Mouse (Mus musculus) hindbrain, postnatal 0 days (tissue): ENCODE results near the gene Psma6. TPM values are rescaled to one million over a fixed set of nuclear protein-coding genes. Genes with fewer than 3 reads are reported as not detected.

ENCODE experiments used
- ATAC-seq: fragments of 200-750 bp; cut with Nextera tagmentation; 2 replicates; pipeline ENCODE4 v1.8.0; 2017; ENCODE audit warnings: mild to moderate bottlenecking, moderate TSS enrichment, moderate library complexity
- DNase-seq: peaks from one replicate; pipeline ENCODE4 v3.0.0-alpha.2; 2015; ENCODE audit warnings: low spot score
- H3K27ac ChIP-seq: fragments of 300-500 bp; sonication (generic); 2 replicates; pipeline ENCODE4 v1.5.1; 2014; ENCODE audit warnings: mild to moderate bottlenecking
- H3K27me3 ChIP-seq: fragments of 300-500 bp; sonication (generic); 2 replicates; pipeline ENCODE4 v1.6.1; 2014; ENCODE audit warnings: low read length, mixed read lengths; ENCODE audit not compliant: insufficient read depth
- H3K36me3 ChIP-seq: fragments of 300-500 bp; sonication (generic); 2 replicates; pipeline ENCODE4 v1.6.1; 2014; ENCODE audit warnings: low read length, mixed read lengths; ENCODE audit not compliant: insufficient read depth
- H3K4me1 ChIP-seq: fragments of 300-500 bp; sonication (generic); 2 replicates; pipeline ENCODE4 v1.6.1; 2014; ENCODE audit warnings: antibody characterized with exemption, low read length, mixed read lengths; ENCODE audit not compliant: insufficient read depth
- H3K4me2 ChIP-seq: fragments of 300-500 bp; sonication (generic); 2 replicates; pipeline ENCODE4 v1.6.1; 2014; ENCODE audit warnings: low read depth, mild to moderate bottlenecking, low read length, moderate library complexity, mixed read lengths
- H3K4me3 ChIP-seq: fragments of 300-500 bp; sonication (generic); 2 replicates; pipeline ENCODE4 v1.5.1; 2014; ENCODE audit warnings: low read length
- H3K9ac ChIP-seq: fragments of 300-500 bp; sonication (generic); replicated peaks from 2 replicates; pipeline ENCODE4 v1.6.1; 2014; ENCODE audit warnings: mild to moderate bottlenecking, low read length, moderate library complexity, mixed read lengths
- H3K9me3 ChIP-seq: fragments of 300-500 bp; sonication (generic); 2 replicates; pipeline ENCODE4 v1.6.1; 2016; ENCODE audit warnings: low read length, mixed read lengths
- CTCF ChIP-seq: IDR thresholded peaks from 2 replicates; pipeline ENCODE4 v1.5.1; 2016; ENCODE audit warnings: antibody characterized with exemption, control low read depth, low read depth
- WGBS: fragments of 180-500 bp; shearing (Covaris S2); extraction: QIAGEN DNeasy Blood & Tissue Kit; methylation state at CpG from one replicate; pipeline ENCODE4 v1.1.7; 2014; 5-methylcytosine and 5-hydroxymethylcytosine counted together
- polyA plus RNA-seq: library from polyadenylated mRNA; unstranded; fragments of >200 nt; fragmentation: Nextera tagmentation; extraction: Ambion mirVana; gene quantifications from 2 replicates; pipeline ENCODE4 v1.2.1, GENCODE M21; 2015
- total RNA-seq: library from RNA; depleted of rRNA; stranded (reverse); fragments of >200 nt; gene quantifications from 2 replicates; pipeline ENCODE4 v1.2.3, GENCODE M21; 2014

The Psma6 gene
- total and polyA plus RNA-seq, 2 experiments from 2014 or later, result 91.7 to 446 TPM

DNA sequence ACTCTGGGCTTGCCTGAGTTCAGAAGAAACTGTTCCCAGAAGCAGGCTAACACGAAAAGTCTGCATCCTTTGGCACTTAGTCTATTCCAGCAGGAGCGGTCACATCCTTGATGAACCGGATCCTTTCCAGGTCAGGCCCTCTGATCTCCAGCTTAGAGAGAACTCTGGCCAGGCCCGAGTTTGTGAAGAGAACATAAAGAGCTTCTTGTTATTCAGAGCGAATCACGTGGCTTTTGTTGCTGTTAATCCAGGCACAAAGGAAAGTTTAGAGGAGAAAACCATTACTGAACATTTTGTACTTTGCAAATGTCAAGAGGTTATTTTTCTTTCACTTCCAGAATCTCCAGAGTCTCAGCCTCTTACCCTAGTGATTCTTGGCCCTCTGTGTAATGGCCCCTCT, 1.9 kb downstream of the Psma6 start:
- 21% methylated on average over 6 of the region's 6 CpGs for WGBS
- peak; percentile 6 for DNase-seq

DNA sequence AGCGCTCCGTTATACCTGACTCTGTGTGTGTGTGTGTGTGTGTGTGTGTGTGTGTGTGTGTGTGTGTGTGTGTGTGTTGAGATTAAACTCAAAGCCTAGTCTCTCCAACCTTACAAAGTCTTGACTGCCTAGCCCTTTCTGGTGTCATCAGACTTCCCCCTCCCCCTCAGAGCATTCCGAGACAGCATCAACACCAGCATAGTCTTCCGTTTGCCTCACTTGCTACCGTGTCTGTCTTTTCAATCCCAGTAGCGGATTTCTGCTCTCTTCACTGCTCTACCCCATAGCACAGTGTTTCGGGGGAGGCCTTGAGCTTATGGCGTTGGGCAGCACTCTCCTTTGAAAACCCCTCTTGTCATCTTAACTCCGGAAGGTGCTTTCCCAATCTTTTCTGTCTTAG, 2.4 kb downstream of the Psma6 start:
- no peak for DNase-seq
- Histone ChIP-seq H3K4me1 (no peaks in the 10 kb centered on the region), H3K9me3 (no peaks in the 10 kb centered on the region), H3K36me3 (no peaks in the 10 kb centered on the region), H3K4me2 (no peak overlapping the region), H3K27me3 (no peaks in the 10 kb centered on the region), H3K4me3 (no peak overlapping the region), H3K9ac (no peak overlapping the region), H3K27ac (peak overlapping the region; percentile 41; the same call in 1 of the 2 replicates)
- TF ChIP-seq CTCF, result no peak
- WGBS, result 73% methylated on average over 9 of the region's 9 CpGs
- no peak for ATAC-seq

More for the DNA sequence above, 1.9 kb downstream of the Psma6 start:
- no peak overlapping the region for H3K4me3 ChIP-seq
- H3K9me3 ChIP-seq, result no peaks in the 10 kb centered on the region
- TF ChIP-seq CTCF, result no peak
- peak overlapping the region; percentile 41; the same call in 1 of the 2 replicates for H3K27ac ChIP-seq
- no peak overlapping the region for H3K9ac ChIP-seq
- no peaks in the 10 kb centered on the region for H3K4me1 ChIP-seq
- H3K4me2 ChIP-seq, result no peak overlapping the region
- no peaks in the 10 kb centered on the region for H3K36me3 ChIP-seq
- no peak; the same call in 1 of the 2 replicates for ATAC-seq
- H3K27me3 ChIP-seq, result no peaks in the 10 kb centered on the region

DNA sequence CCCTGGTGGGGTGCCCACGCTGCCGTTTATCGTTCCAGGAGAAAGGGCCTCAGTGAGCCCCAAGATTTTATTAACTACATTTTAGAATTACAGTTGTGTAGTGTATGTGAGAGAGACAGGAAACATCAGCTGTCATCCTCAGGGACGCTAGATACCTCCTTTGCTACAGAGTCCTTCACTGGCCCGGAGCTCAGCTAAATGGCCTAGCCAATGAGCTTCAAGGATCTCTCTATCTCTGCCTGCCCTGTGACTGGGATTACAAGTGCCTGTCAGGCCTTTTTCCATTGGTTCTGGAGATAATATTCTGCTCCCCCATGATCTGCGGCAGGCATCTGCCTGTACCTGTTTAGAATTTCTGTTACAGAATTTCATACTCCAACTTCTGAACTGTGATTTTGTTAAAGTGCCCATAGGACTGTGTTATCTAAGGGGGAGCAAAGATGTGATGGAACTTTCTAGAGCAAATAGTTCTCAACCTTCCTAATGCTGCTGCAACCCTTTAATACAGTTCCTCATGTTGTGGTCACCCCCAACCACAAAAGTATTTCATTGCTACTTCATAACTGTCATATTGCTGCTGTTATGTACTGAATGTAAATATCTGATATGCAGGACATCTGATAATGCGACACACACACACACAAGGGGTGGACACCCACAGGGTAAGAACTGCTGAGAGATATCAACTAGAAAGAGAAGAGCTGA, 3.2 kb downstream of the Psma6 start:
- no peaks in the 10 kb centered on the region for H3K36me3 ChIP-seq
- no peaks in the 10 kb centered on the region for H3K9me3 ChIP-seq
- no peak overlapping the region for H3K27ac ChIP-seq
- H3K4me3 ChIP-seq, result no peak overlapping the region
- DNase-seq, result no peak
- ATAC-seq, result no peak
- WGBS, result 83% methylated on average over 7 of the region's 7 CpGs
- H3K4me2 ChIP-seq, result no peak overlapping the region
- no peaks in the 10 kb centered on the region for H3K4me1 ChIP-seq
- no peak for TF ChIP-seq CTCF
- H3K9ac ChIP-seq, result no peak overlapping the region
- no peaks in the 10 kb centered on the region for H3K27me3 ChIP-seq

DNA sequence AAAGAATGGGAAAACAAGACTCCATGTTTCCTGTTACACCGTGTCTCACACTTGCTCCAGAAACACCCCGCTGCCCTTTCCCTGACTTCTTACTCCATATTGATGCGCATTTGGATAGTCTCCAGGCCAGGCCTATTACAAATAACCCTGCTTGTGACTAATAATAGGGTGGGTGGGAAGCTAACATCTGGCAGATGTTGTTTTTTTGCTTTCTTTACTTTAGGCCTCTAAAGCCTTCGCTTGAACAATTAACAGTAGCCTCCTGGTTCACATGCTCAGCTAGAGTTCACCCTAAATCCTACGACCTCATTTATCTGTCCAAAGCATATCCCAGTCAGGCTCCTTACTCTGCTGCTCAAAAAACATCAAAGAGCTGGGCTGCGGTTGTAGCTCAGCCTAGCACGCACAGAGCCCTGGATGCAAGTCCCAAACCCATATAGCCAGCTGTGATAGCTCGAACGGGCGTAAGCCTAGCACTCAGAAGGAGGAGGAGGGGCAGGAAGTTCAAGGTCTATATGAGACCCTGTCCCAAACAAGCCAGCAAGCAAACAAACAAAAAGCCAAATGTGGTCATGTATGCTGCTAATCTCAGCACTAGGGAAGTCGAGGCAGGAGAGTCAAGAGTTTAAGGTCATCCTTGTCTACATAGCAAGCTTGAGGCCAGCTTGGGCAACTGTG, 3.9 kb downstream of the Psma6 start:
- no peak for TF ChIP-seq CTCF
- no peaks in the 10 kb centered on the region for H3K9me3 ChIP-seq
- no peak overlapping the region for H3K4me3 ChIP-seq
- no peaks in the 10 kb centered on the region for H3K27me3 ChIP-seq
- H3K9ac ChIP-seq, result no peak overlapping the region
- WGBS, result 72% methylated on average over 11 of the region's 11 CpGs
- H3K36me3 ChIP-seq, result no peaks in the 10 kb centered on the region
- no peak for DNase-seq
- no peaks in the 10 kb centered on the region for H3K4me1 ChIP-seq
- no peak overlapping the region for H3K27ac ChIP-seq
- H3K4me2 ChIP-seq, result no peak overlapping the region
- ATAC-seq, result no peak

DNA sequence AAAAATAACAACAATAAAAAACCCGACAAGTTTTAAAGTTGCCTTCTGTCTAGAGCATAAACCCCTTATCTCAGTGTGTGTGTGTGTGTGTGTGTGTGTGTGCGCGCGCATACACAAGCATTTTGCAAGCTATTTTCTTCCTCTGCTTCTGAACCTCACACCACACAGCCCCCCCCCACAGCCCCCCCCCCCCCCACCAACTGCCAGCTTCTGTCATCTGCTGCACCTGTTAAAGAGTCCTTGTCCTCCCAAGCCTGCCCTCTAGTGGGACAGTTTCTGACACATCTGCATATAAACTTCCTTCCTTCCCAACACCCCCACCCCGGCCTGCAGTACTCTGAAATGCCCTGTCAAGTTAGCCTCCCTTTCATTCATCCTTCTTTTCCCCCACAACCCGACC, 4.5 kb downstream of the Psma6 start:
- WGBS, result 61% methylated on average over 6 of the region's 6 CpGs
- TF ChIP-seq CTCF, result peak; percentile 55
- DNase-seq, result peak; percentile 57

DNA sequence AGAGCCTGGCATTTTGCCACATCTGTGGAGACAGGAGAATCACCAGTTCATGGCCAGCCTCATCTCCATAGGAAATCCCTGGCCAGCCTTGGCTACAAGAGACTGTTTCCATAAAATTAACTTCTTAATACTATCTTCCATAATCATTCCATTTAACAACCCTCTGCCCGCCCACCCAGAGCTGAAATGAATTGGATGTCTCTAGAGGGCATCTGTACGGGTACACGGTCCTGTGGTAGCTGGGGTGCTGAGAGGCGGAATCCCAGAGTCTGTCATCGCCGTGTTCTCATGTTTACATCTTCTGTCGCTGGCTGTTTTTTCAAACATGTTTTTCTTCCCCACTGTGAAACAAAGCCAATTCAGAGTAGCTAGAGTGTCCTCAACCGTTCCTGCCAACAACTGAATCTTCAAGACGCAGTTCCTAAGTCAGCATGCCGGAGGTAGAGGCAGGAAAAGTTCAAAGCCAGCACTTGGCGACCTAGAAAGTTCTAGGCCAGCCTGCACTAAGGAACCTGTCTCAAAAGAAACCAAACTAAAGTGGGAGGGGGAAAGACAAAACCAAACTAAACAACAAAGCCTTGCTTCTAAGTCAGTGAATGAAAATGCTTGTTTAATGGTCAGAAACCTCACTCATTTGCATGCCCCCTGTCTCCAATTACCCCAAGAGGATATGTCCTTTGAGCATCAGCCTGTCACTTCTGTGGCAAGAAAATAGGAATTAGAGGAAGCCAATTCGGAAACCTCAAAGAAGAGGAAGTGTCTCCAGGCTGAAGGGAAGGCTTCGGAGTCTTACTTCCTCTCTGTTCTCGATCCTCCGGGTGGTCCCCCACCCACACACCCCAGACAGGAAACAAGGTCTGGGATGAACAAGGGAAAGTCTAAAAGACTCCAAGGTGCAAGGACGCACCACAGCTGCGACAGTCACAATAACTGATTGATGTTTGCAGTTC, 5.4 kb downstream of the Psma6 start:
- no peak for TF ChIP-seq CTCF
- H3K9me3 ChIP-seq, result no peaks in the 10 kb centered on the region
- DNase-seq, result no peak
- 77% methylated on average over 17 of the region's 17 CpGs for WGBS
- H3K4me2 ChIP-seq, result no peak overlapping the region
- H3K36me3 ChIP-seq, result no peaks in the 10 kb centered on the region
- no peak for ATAC-seq
- H3K27me3 ChIP-seq, result no peaks in the 10 kb centered on the region
- no peak overlapping the region for H3K27ac ChIP-seq
- no peak overlapping the region for H3K4me3 ChIP-seq
- H3K4me1 ChIP-seq, result no peaks in the 10 kb centered on the region
- no peak overlapping the region for H3K9ac ChIP-seq

More for the DNA sequence above, 4.5 kb downstream of the Psma6 start:
- H3K36me3 ChIP-seq, result no peaks in the 10 kb centered on the region
- no peak overlapping the region for H3K27ac ChIP-seq
- no peak overlapping the region for H3K9ac ChIP-seq
- H3K4me1 ChIP-seq, result no peaks in the 10 kb centered on the region
- peak; percentile 71 for ATAC-seq
- no peaks in the 10 kb centered on the region for H3K9me3 ChIP-seq
- H3K4me2 ChIP-seq, result no peak overlapping the region
- H3K27me3 ChIP-seq, result no peaks in the 10 kb centered on the region
- no peak overlapping the region for H3K4me3 ChIP-seq
